Mouse (Mus musculus) E14TG2a.4 (cell line): ENCODE results near the gene Cped1.

ENCODE experiments used
- CTCF ChIP-seq: conservative IDR thresholded peaks from 2 replicates; pipeline ENCODE4 v1.5.1; 2014; ENCODE audit warnings: low read length
- POU5F1 ChIP-seq: IDR thresholded peaks from 2 replicates; pipeline ENCODE4 v1.6.1; 2014; ENCODE audit warnings: low read length, borderline replicate concordance

GRCm38 (mm10) chr6:22036911-22037310, 51.2 kb downstream of the Cped1 start:
- no peak for TF ChIP-seq CTCF
- TF ChIP-seq POU5F1: no peak
